Comparison of ENCODE assay signal across 10 mouse cellular contexts in genomic region chr13:108347016-108347415, GRCm38 (mm10). TPM values are rescaled to one million over a fixed set of nuclear protein-coding genes. Genes with fewer than 3 reads are reported as not detected.
DNase-seq lines count a peak whose midpoint lies in the region; ATAC-seq and TF ChIP-seq lines count a peak whose summit lies in the region.
"Had no signal": no experiment of that assay in that cellular context is flagged by ENCODE, and none has a peak within 500 bp of the region (broad histone marks: within the 10 kb centered on the region; RNA-seq: fewer than 3 reads in every experiment).

No protein-coding gene starts in this region.

- H3K36me3 ChIP-seq in MEL (ENCODE audit: control insufficient read depth in 1 of 2, insufficient read depth in 2 of 2, low read length in 2 of 2), result peaks cover 0 to 3% of the 10 kb centered on the region in 2 experiments; a peak in 2 of 4 replicates
- H3K36me3 ChIP-seq in hindbrain, embryonic 10.5 days, result no peaks in the 10 kb centered on the region
- no peaks in the 10 kb centered on the region for H3K36me3 ChIP-seq in limb, embryonic 14.5 days (ENCODE audit: control insufficient read depth, insufficient read depth, low read length)
- no peaks in the 10 kb centered on the region for H3K36me3 ChIP-seq in neural tube, embryonic 15.5 days
- H3K36me3 ChIP-seq: embryonic facial prominence, embryonic 15.5 days; midbrain, embryonic 12.5 days had no signal

- TF ChIP-seq CTCF in MEL (IDR thresholded peaks at IDR 0.05 in 2 of 3, conservative IDR thresholded peaks at IDR 0.05 in 1 of 3; ENCODE audit: control insufficient read depth in 1 of 3, insufficient read depth in 1 of 3, low read depth in 2 of 3, low read length in 3 of 3, poor library complexity in 1 of 3, severe bottlenecking in 1 of 3), result peak in 2 of 3 experiments; percentile 46 to 72; a peak in 4 of 6 replicates

- H3K4me1 ChIP-seq in MEL (ENCODE audit: control insufficient read depth in 1 of 2, insufficient read depth in 2 of 2, low read length in 2 of 2), result no peaks in the 10 kb centered on the region; a peak in 2 of 4 replicates
- no peaks in the 10 kb centered on the region for H3K4me1 ChIP-seq in hindbrain, embryonic 10.5 days (replicated peaks)
- no peaks in the 10 kb centered on the region for H3K4me1 ChIP-seq in limb, embryonic 14.5 days (ENCODE audit: control insufficient read depth, insufficient read depth, low read length)
- 0 out of 2 replicates have a peak, but pooled peaks cover 2% of the 10 kb centered on the region for H3K4me1 ChIP-seq in neural tube, embryonic 15.5 days
- H3K4me1 ChIP-seq: embryonic facial prominence, embryonic 15.5 days; midbrain, embryonic 12.5 days had no signal

- TF ChIP-seq EP300 in MEL (IDR thresholded peaks at IDR 0.05; ENCODE audit: low read depth in 1 of 2, low read length in 2 of 2), result no peak

- H3K27me3 ChIP-seq in MEL (ENCODE audit: control insufficient read depth in 1 of 2, insufficient read depth in 2 of 2, low read length in 2 of 2), result no peaks in the 10 kb centered on the region
- no peaks in the 10 kb centered on the region for H3K27me3 ChIP-seq in hindbrain, embryonic 10.5 days (ENCODE audit: insufficient read depth, poor library complexity, severe bottlenecking)
- H3K27me3 ChIP-seq in limb, embryonic 14.5 days (ENCODE audit: control insufficient read depth, insufficient read depth, low read length), result no peaks in the 10 kb centered on the region
- H3K27me3 ChIP-seq in neural tube, embryonic 15.5 days (replicated peaks), result no peaks in the 10 kb centered on the region
- H3K27me3 ChIP-seq: embryonic facial prominence, embryonic 15.5 days; midbrain, embryonic 12.5 days had no signal

- TF ChIP-seq POLR2A in MEL (IDR thresholded peaks at IDR 0.05; ENCODE audit: control insufficient read depth in 1 of 2, insufficient read depth in 1 of 2, low read depth in 1 of 2, low read length in 2 of 2, poor library complexity in 1 of 2), result no peak
- TF ChIP-seq POLR2A in limb, embryonic 14.5 days (IDR thresholded peaks at IDR 0.05; ENCODE audit: borderline replicate concordance, extremely low read depth, insufficient read depth, insufficient read length), result no peak

- no peaks in the 10 kb centered on the region for H3K9me3 ChIP-seq in MEL (replicated peaks; ENCODE audit: insufficient read depth, low read length)
- H3K9me3 ChIP-seq in hindbrain, embryonic 10.5 days, result no peaks in the 10 kb centered on the region
- no peaks in the 10 kb centered on the region for H3K9me3 ChIP-seq in limb, embryonic 14.5 days (ENCODE audit: control insufficient read depth, low read length)
- H3K9me3 ChIP-seq in neural tube, embryonic 15.5 days (replicated peaks), result no peaks in the 10 kb centered on the region
- H3K9me3 ChIP-seq: embryonic facial prominence, embryonic 15.5 days; midbrain, embryonic 12.5 days had no signal

- ATAC-seq in limb, embryonic 14.5 days (ENCODE audit: low FRiP score, low read depth), result peak; percentile 67
- peak; percentile 65; the same call in 1 of the 2 replicates for ATAC-seq in neural tube, embryonic 15.5 days (ENCODE audit: low FRiP score)
- no peak for ATAC-seq in inflammation-experienced regulatory T-cells, adult 6 months

- no peak overlapping the region for H3K4me2 ChIP-seq in limb, embryonic 14.5 days (replicated peaks; ENCODE audit: low read depth, low read length, severe bottlenecking)
- H3K4me2 ChIP-seq in neural tube, embryonic 15.5 days, result no peak overlapping the region
- H3K4me2 ChIP-seq: embryonic facial prominence, embryonic 15.5 days; midbrain, embryonic 12.5 days had no signal

- H3K4me3 ChIP-seq in MEL (ENCODE audit: control insufficient read depth in 1 of 2, insufficient read depth in 1 of 2, low read depth in 2 of 2, low read length in 2 of 2), result no peak overlapping the region
- H3K4me3 ChIP-seq in hindbrain, embryonic 10.5 days, result no peak overlapping the region
- no peak overlapping the region for H3K4me3 ChIP-seq in limb, embryonic 14.5 days (replicated peaks; ENCODE audit: low read length)
- no peak overlapping the region for H3K4me3 ChIP-seq in neural tube, embryonic 15.5 days (replicated peaks)
- H3K4me3 ChIP-seq: embryonic facial prominence, embryonic 15.5 days; midbrain, embryonic 12.5 days had no signal

- WGBS in hindbrain, embryonic 10.5 days, result 70% methylated on average over 4 of the region's 4 CpGs
- 50% methylated on average over 4 of the region's 4 CpGs for WGBS in limb, embryonic 14.5 days
- WGBS in neural tube, embryonic 15.5 days, result 37% methylated on average over 4 of the region's 4 CpGs

- DNase-seq in layer of hippocampus, adult 11-12 months (ENCODE audit: low spot score), result peak; percentile 25
- DNase-seq in layer of hippocampus, adult 9-11 months, result no peak
- peak; percentile 72 for DNase-seq in MEL (ENCODE audit: low read depth, low spot score)
- peak; percentile 19 to 70 for DNase-seq in cerebellum, postnatal 25 days
- DNase-seq in hindbrain, embryonic 10.5 days (ENCODE audit: low spot score), result peak; percentile 30
- DNase-seq in limb, embryonic 14.5 days (ENCODE audit: low spot score), result peak; percentile 91

- no peak overlapping the region for H3K9ac ChIP-seq in MEL (ENCODE audit: control insufficient read depth, low read depth, low read length, poor library complexity, severe bottlenecking)
- no peak overlapping the region for H3K9ac ChIP-seq in limb, embryonic 14.5 days (ENCODE audit: low read depth, low read length, severe bottlenecking)
- H3K9ac ChIP-seq in neural tube, embryonic 15.5 days (replicated peaks), result no peak overlapping the region
- H3K9ac ChIP-seq: embryonic facial prominence, embryonic 15.5 days; midbrain, embryonic 12.5 days had no signal

- no peak overlapping the region for H3K27ac ChIP-seq in MEL (ENCODE audit: control insufficient read depth, low read depth, low read length)
- no peak overlapping the region for H3K27ac ChIP-seq in hindbrain, embryonic 10.5 days
- H3K27ac ChIP-seq in limb, embryonic 14.5 days (replicated peaks; ENCODE audit: low read depth, low read length), result no peak overlapping the region
- no peak overlapping the region for H3K27ac ChIP-seq in neural tube, embryonic 15.5 days (replicated peaks)
- H3K27ac ChIP-seq: embryonic facial prominence, embryonic 15.5 days; midbrain, embryonic 12.5 days had no signal

- H3K79me2 ChIP-seq in MEL (ENCODE audit: control insufficient read depth, insufficient read depth, low read length, poor library complexity), result peaks cover 20% of the 10 kb centered on the region; the same call in 1 of the 2 replicates

- peak; percentile 72 for TF ChIP-seq RAD21 in MEL (IDR thresholded peaks at IDR 0.05; ENCODE audit: low read depth, low read length)

TF ChIP-seq in MEL, 35 proteins besides CTCF, POLR2A, EP300 and RAD21:
- TF ChIP-seq TBP (IDR thresholded peaks at IDR 0.05; ENCODE audit: low read depth, low read length) (no peak), SMC3 (IDR thresholded peaks at IDR 0.05; ENCODE audit: low read depth, low read length) (peak; percentile 73), MYB (IDR thresholded peaks at IDR 0.05; ENCODE audit: low read depth, low read length) (no peak), TAL1 (IDR thresholded peaks at IDR 0.05; ENCODE audit: low read length) (no peak), ZC3H11A (IDR thresholded peaks at IDR 0.05; ENCODE audit: low read depth, low read length) (peak; percentile 37; the same call in 1 of the 2 replicates)

RNA-seq across cellular contexts. Expression of gene Depdc1b, which starts 30.9 kb away (rescaled TPM):
- 25.3 and 28.6 TPM in 2 replicates for total RNA-seq in MEL (2012; rRNA removed)
- polyA plus RNA-seq in MEL (2012; ENCODE audit: insufficient read depth in 1 of 2, insufficient read length in 2 of 2, low read depth in 1 of 2, low replicate concordance in 2 of 2, missing spikeins in 1 of 2), result 10 to 100 TPM in 1 of 2 experiments, not detected in 1; 21.2 TPM
- polyA plus RNA-seq in hindbrain, embryonic 10.5 days (2016; fragmentation: Nextera tagmentation; extraction: Ambion mirVana), result 13.6 and 17.8 TPM in 2 replicates
- polyA plus RNA-seq in limb, embryonic 14.5 days (2012; rRNA removed), result 6.0 and 6.4 TPM in 2 replicates
- 6.1 and 7.1 TPM in 2 replicates for polyA plus RNA-seq in limb, embryonic 14.5 days (2014; fragmentation: Nextera tagmentation; extraction: Ambion mirVana)
- polyA plus RNA-seq in neural tube, embryonic 15.5 days (2015; fragmentation: Nextera tagmentation; extraction: Ambion mirVana), result 1.0 and 3.2 TPM in 2 replicates
- 10 to 100 TPM in 1 of 3 experiments, under 1 TPM in 2; 0.30 to 12.3 (median 0.53) TPM for polyA plus RNA-seq in inflammation-experienced regulatory T-cells, adult 6 months (2017; shearing (Covaris generic))
